Mouse (Mus musculus): ENCODE results near the gene Lrrk1.

DNA sequence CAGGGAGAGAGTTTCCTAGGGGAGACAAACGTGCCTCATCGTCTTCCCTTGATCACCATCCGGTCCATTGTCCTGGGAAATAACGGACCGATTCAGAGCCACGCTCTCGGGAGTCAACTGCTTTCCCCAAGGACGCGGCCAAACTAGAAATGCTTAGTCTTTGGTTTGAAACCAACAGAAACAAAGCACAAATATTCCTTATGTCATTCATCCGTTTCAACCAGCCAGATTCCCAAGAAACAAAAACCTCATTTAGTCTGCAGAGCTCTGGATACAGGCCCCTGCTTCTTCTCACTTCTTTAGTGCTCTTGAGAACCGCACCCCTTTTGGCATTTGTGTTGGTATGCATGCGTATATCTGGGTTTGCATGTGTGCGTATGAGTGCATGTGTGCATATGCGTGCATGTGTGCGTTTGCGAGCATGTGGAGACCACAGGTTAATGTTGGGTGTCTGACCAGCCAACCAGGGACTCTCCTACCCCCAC, 82.4 kb downstream of the Lrrk1 start:
- TF ChIP-seq CTCF (IDR thresholded peaks at IDR 0.05; ENCODE audit: extremely low read depth, insufficient read length, insufficient replicate concordance, low read depth, low read length), result no peak
- no peak for TF ChIP-seq POLR2A (IDR thresholded peaks at IDR 0.05; ENCODE audit: low read depth, low read length)

Data from small intestine, adult 2 months (tissue).